Mouse (Mus musculus) heart, embryonic 14.5 days (tissue): ENCODE measurements around the gene Adam21. TPM values are rescaled to one million over a fixed set of nuclear protein-coding genes. Genes with fewer than 3 reads are reported as not detected.
"Not testable (repeated sequence)": the region's sequence is repeated elsewhere in the genome, so short reads cannot be mapped to it uniquely, and the experiment has no call there.

Source experiments
- ATAC-seq: fragments of 200-750 bp; cut with Nextera tagmentation; 2 replicates; pipeline ENCODE4 v1.8.0; 2017; ENCODE audit warnings: low read depth, moderate TSS enrichment; ENCODE audit not compliant: insufficient number of reproducible peaks, insufficient read depth, low FRiP score
- H3K27ac ChIP-seq, 2 experiments: fragments of 200-500 bp in 1 of 2; fragments of 300-500 bp in 1 of 2; sonication (generic) in 1 of 2; replicated peaks in 1 of 2; 2 replicates each; pipeline ENCODE4 v1.5.1; 2012 to 2014; ENCODE audit warnings: low read depth in 2 of 2, low read length in 2 of 2, control low read depth in 1 of 2, mild to moderate bottlenecking in 1 of 2, mixed read lengths in 1 of 2; ENCODE audit not compliant: control insufficient read depth in 1 of 2, insufficient read depth in 1 of 2
- H3K27me3 ChIP-seq: fragments of 300-500 bp; sonication (generic); 2 replicates; pipeline ENCODE4 v1.6.1; 2014; ENCODE audit warnings: mild to moderate bottlenecking, low read length, control low read depth; ENCODE audit not compliant: control insufficient read depth, insufficient read depth
- H3K36me3 ChIP-seq: fragments of 300-500 bp; sonication (generic); 2 replicates; pipeline ENCODE4 v1.6.1; 2014; ENCODE audit warnings: mild to moderate bottlenecking, control low read depth, low read length, mixed read lengths; ENCODE audit not compliant: control insufficient read depth, insufficient read depth
- H3K4me1 ChIP-seq, 2 experiments: fragments of 200-500 bp in 1 of 2; fragments of 300-500 bp in 1 of 2; sonication (generic) in 1 of 2; 2 replicates each; pipeline ENCODE4 v1.6.1; 2012 to 2014; ENCODE audit warnings: low read length in 2 of 2, control low read depth in 1 of 2, mixed read lengths in 1 of 2; ENCODE audit not compliant: control insufficient read depth in 2 of 2, insufficient read depth in 2 of 2
- H3K4me2 ChIP-seq: fragments of 300-500 bp; sonication (generic); 2 replicates; pipeline ENCODE4 v1.6.1; 2014; ENCODE audit warnings: mild to moderate bottlenecking, low read length
- H3K4me3 ChIP-seq, 2 experiments: fragments of 200-500 bp in 1 of 2; fragments of 300-500 bp in 1 of 2; sonication (generic) in 1 of 2; 2 replicates each; pipeline ENCODE4 v1.5.1; 2012 to 2014; ENCODE audit warnings: low read length in 2 of 2, mild to moderate bottlenecking in 2 of 2, control low read depth in 1 of 2, low read depth in 1 of 2, moderate library complexity in 1 of 2; ENCODE audit not compliant: control insufficient read depth in 1 of 2, insufficient read depth in 1 of 2
- H3K9ac ChIP-seq: fragments of 300-500 bp; sonication (generic); 2 replicates; pipeline ENCODE4 v1.6.1; 2014; ENCODE audit warnings: mild to moderate bottlenecking, low read length
- H3K9me3 ChIP-seq: fragments of 300-500 bp; sonication (generic); 2 replicates; pipeline ENCODE4 v1.6.1; 2016; ENCODE audit warnings: low read length, control low read depth; ENCODE audit not compliant: control insufficient read depth
- WGBS: fragments of 180-500 bp; shearing (Covaris S2); extraction: QIAGEN DNeasy Blood & Tissue Kit; methylation state at CpG from one replicate; pipeline ENCODE4 v1.1.7; 2014; 5-methylcytosine and 5-hydroxymethylcytosine counted together
- polyA plus RNA-seq: library from polyadenylated mRNA; unstranded; fragments of >200 nt; fragmentation: Nextera tagmentation; extraction: Ambion mirVana; gene quantifications from 2 replicates; pipeline ENCODE4 v1.2.1, GENCODE M21; 2014

Gene Adam21
- polyA plus RNA-seq, 1 experiment from 2014 or later: 0.08 TPM

DNA sequence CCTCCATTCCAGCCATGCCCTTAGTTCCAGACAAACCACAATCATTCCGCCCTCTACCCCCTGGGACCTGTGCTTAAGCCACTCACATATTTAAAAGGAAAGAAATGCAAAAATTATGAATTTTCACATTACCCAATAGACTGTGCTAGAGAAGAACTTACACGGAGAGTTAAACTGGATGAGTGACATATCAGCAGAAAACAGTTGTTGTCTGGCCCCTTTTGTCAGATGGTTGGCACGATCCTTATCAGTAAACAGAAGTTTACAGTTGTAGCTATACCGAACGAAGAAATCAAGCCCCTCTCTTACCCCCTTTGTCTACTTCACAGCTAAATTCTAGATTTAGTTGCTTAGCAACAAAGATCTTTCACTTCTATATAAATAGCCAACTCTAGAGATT lies 343 bp downstream of the Adam21 start:
- no peak overlapping the region for H3K27ac ChIP-seq
- H3K4me2 ChIP-seq: no peak overlapping the region
- ATAC-seq: no peak
- no peaks in the 10 kb centered on the region for H3K9me3 ChIP-seq
- no peaks in the 10 kb centered on the region for H3K27me3 ChIP-seq
- H3K9ac ChIP-seq: no peak overlapping the region
- peaks cover 13% of the 10 kb centered on the region for H3K36me3 ChIP-seq
- WGBS: 74% methylated on average over 5 of the region's 5 CpGs
- H3K4me1 ChIP-seq: no peaks in the 10 kb centered on the region
- no peak overlapping the region for H3K4me3 ChIP-seq

DNA sequence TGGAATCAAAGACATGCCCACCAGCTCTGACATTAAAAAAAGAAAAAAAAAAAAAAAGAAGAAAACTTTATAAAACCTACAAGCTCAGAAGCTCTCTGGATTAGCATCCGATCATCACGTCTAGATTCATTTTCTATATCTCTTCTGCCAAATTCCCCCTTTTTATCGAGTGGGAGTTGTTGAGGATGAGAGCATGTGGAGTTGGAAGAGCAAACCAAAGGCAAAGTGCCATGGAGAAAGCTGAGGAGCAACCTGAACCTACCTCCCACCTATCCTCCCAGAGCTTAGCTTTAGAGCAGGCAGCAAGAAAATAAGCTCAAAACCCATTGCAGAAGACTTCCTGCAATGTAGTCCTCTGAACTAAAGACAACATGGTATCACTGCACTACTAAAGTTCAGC lies 4.1 kb downstream of the Adam21 start:
- H3K9me3 ChIP-seq: no peaks in the 10 kb centered on the region
- no peaks in the 10 kb centered on the region for H3K4me1 ChIP-seq
- ATAC-seq: no peak
- H3K36me3 ChIP-seq: no peaks in the 10 kb centered on the region
- H3K27me3 ChIP-seq: no peaks in the 10 kb centered on the region
- no peak overlapping the region for H3K4me3 ChIP-seq
- WGBS: 94% methylated on average over 3 of the region's 3 CpGs
- no peak overlapping the region for H3K9ac ChIP-seq
- no peak overlapping the region for H3K4me2 ChIP-seq
- H3K27ac ChIP-seq: no peak overlapping the region

DNA sequence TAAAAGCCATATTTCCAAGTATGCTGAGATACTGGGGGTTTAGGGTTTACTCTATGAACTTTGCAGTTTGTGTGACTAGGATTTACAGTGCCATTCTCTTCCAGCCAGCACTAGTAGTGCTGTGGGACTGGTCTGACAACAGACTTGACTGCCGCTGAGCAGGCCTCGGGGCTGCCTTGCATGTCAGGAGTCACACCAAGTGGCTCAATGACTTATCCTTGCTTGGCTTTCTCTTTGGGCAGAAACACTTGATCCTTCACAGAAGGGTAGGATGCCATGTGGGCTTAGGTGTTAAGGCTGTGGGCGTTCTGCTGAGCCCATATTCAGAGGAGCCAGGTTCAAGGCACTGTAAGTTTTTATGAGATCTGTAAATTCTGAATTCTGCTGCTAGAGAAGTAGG lies 19.0 kb downstream of the Adam21 start:
- Histone ChIP-seq H3K27ac (no peak overlapping the region), H3K36me3 (no peaks in the 10 kb centered on the region), H3K4me3 (no peak overlapping the region), H3K27me3 (no peaks in the 10 kb centered on the region), H3K9ac (no peak overlapping the region), H3K4me1 (no peaks in the 10 kb centered on the region), H3K9me3 (no peaks in the 10 kb centered on the region), H3K4me2 (no peak overlapping the region)
- no peak for ATAC-seq
- WGBS: 83% methylated on average over 3 of the region's 3 CpGs

DNA sequence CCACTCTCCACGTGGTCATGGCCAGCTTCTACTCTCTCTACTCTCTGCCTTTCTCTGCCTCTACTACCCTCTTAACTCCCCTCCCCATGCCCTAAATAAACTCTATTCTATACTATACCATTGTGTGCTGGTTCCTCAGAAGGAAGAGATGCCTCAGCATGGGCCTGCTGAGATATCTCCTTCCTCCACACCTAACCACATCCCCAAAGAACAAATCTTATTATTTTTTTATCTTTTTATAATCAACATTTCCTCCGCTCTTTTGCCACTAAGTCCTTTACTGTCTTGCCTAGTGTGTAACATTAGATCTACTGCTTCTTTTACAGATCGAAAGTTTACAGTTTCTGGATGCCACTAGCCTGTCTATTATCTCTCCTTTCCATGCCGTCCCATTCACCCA lies 21.1 kb downstream of the Adam21 start:
- no peak overlapping the region for H3K9ac ChIP-seq
- H3K4me1 ChIP-seq: no peaks in the 10 kb centered on the region
- no peak overlapping the region for H3K4me2 ChIP-seq
- H3K27me3 ChIP-seq: no peaks in the 10 kb centered on the region
- 55% methylated on average over 4 of the region's 4 CpGs for WGBS
- H3K4me3 ChIP-seq: no peak overlapping the region
- no peak for ATAC-seq
- no peak overlapping the region for H3K27ac ChIP-seq
- H3K36me3 ChIP-seq: no peaks in the 10 kb centered on the region
- no peaks in the 10 kb centered on the region for H3K9me3 ChIP-seq

DNA sequence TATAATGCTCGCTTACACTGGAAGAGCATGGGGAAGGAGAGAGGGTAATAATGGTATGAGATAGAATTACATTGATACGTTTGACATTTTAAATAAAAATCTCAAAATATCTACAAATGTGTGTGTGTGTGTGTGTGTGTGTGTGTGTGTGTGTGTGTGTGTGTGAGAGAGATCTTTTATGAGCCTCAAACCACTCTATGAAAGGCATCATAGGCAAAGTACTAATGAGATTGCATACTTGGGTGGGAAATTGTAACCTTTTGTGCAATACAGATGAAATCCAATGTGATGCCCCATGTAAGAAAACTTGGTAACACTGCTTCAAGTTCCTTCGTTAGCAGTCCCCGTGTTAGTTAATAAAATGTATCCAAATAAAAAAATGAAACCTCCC lies 35.2 kb downstream of the Adam21 start:
- H3K36me3 ChIP-seq: no peaks in the 10 kb centered on the region
- peak overlapping the region; percentile 66 to 94 for H3K4me3 ChIP-seq
- peak overlapping the region; percentile 75 for H3K4me2 ChIP-seq
- H3K27ac ChIP-seq: no peak overlapping the region
- 40% methylated on average over 4 of the region's 4 CpGs for WGBS
- H3K9me3 ChIP-seq: no peaks in the 10 kb centered on the region
- peaks cover 2 to 12% of the 10 kb centered on the region in 2 experiments; a peak in 1 of 4 replicates for H3K4me1 ChIP-seq
- H3K27me3 ChIP-seq: no peaks in the 10 kb centered on the region
- peak overlapping the region; percentile 82 for H3K9ac ChIP-seq
- ATAC-seq: no peak

DNA sequence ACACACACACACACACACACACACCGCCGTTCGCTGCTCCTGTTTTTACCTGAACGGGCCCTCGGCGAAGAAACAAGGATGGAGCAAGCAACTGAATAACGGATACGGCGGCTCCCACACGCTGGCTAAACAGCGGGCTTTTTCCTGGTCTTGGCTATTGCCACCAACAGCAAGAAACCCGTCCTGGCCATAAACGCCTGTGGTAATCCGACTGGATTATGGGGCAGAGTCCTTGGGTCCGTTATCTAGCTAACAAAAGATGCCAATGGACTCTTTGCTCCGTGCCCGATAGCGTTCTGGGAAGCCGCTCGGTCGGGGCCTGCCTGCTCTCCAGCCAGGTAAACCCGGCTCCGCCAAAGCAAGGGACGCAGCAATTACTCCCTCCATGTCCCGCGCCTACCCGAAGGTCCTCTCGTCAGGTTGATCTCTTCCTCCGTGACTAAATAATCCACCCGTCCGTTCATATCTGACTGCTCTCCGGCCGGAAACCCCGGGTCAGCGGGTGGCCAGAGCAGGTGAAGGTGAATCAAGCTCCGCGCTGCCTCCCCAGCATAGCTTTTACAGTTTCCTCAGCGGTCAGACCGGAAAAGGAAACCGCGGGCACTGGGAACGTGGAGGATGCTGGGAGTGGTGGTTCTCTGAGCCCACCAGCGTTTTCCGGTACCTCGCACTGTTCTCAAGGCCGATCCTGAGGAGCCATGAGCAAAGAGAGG lies 35.8 kb downstream of the Adam21 start, which contains the start of the genes Gm20498 and Synj2bp:
Gene Gm20498, minus strand, starts transcription at position 590 of the 713 bp plus-strand sequence.
Gene Synj2bp, minus strand, starts transcription at position 596 of the 713 bp plus-strand sequence.
- Histone ChIP-seq H3K4me3 (peak within 1 kb of the TSS; percentile 66 to 94), H3K4me1 (peaks cover 2 to 12% of the 10 kb centered on the region in 2 experiments; a peak in 1 of 4 replicates), H3K27me3 (no peaks in the 10 kb centered on the region), H3K27ac (peak within 1 kb of the TSS; percentile 61 to 83), H3K9me3 (no peaks in the 10 kb centered on the region), H3K9ac (peak within 1 kb of the TSS; percentile 82), H3K4me2 (peak within 1 kb of the TSS; percentile 75), H3K36me3 (no peaks in the 10 kb centered on the region)
- WGBS: under 1% methylated on average over 46 of the region's 46 CpGs
- peak; percentile 78 for ATAC-seq

DNA sequence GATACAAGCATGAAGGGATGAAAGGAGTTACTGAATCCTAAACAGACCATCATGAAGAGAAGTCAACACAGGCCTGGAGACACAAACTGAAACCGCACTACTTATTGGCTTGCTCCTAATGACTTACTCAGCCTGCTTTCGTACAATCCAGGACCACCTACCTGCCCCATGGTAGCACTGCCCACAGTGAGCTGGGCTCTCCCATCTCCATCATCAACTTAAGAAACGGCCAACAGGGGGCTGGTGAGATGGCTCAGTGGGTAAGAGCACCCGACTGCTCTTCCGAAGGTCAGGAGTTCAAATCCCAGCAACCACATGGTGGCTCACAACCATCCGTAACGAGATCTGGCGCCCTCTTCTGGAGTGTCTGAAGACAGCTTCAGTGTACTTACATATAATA lies 37.7 kb downstream of the Adam21 start:
- H3K9me3 ChIP-seq, H3K4me3 ChIP-seq, H3K27ac ChIP-seq, H3K36me3 ChIP-seq, H3K4me2 ChIP-seq, ATAC-seq, H3K27me3 ChIP-seq, H3K9ac ChIP-seq: not testable (repeated sequence)
- WGBS: 86% methylated on average over 5 of the region's 8 CpGs
- peaks cover 2 to 12% of the 10 kb centered on the region in 2 experiments; a peak in 1 of 4 replicates for H3K4me1 ChIP-seq
